9 mouse cellular contexts compared by ENCODE assay signal in the genomic region with DNA sequence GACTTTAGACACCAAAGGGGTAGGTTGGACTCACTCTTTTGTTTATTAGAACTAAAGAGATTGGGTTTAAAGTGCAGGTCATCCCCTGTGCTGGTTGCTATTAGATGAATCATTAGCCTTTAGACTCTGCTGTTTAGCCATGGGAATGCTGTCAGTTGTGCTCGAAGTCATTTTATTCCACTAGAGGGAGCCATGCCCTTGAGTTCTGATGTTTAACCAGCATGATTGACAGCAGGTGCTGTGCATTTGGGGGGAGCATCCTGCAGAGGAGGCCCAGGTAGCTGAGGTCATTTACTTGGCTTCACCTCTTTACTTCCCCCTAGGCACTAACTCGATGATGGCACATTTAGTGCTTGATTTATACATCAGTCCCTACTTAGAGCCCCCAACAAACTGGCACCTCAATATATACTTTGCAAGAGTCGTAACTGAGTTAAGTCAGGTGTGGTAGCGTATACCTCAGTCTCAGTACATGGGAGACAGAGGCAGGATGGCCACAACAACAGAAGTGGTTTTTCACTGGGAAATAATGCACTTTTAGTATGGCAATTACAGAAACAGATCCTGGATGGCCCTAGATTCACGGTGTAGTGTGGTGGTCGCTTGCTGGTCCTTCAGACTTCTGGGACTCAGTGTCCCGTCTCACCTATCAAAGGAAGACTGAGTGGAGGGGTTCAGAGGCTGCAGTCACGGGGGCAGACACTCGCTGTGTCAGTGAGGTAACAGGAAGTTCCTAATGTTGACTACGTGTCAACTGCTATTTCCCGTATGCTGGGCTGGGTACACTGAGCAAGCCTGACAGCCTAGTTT. TPM values are rescaled to one million over a fixed set of nuclear protein-coding genes. Genes with fewer than 3 reads are reported as not detected.
DNase-seq lines count a peak whose midpoint lies in the region; ATAC-seq lines count a peak whose summit lies in the region.
"Had no signal": no experiment of that assay in that cellular context is flagged by ENCODE, and none has a peak within 500 bp of the region (broad histone marks: within the 10 kb centered on the region; RNA-seq: fewer than 3 reads in every experiment).

No protein-coding gene starts in this region.

- no peaks in the 10 kb centered on the region for H3K9me3 ChIP-seq in kidney, embryonic 14.5 days (ENCODE audit: control insufficient read depth, low read length)
- no peaks in the 10 kb centered on the region for H3K9me3 ChIP-seq in liver, embryonic 13.5 days (replicated peaks)
- H3K9me3 ChIP-seq: lung, embryonic 15.5 days had no signal

- no peak overlapping the region for H3K4me2 ChIP-seq in kidney, embryonic 14.5 days (replicated peaks; ENCODE audit: low read depth, low read length)
- H3K4me2 ChIP-seq in liver, embryonic 13.5 days: no peak overlapping the region
- H3K4me2 ChIP-seq: lung, embryonic 15.5 days had no signal

- H3K36me3 ChIP-seq in kidney, embryonic 14.5 days (ENCODE audit: control insufficient read depth, insufficient read depth, low read length): peaks cover 27% of the 10 kb centered on the region
- peaks cover 30% of the 10 kb centered on the region for H3K36me3 ChIP-seq in liver, embryonic 13.5 days

- H3K4me3 ChIP-seq in kidney, embryonic 14.5 days (ENCODE audit: low read length): no peak overlapping the region
- H3K4me3 ChIP-seq in liver, embryonic 13.5 days (replicated peaks): no peak overlapping the region
- H3K4me3 ChIP-seq: lung, embryonic 15.5 days had no signal

- peak; percentile 46; the same call in 1 of the 2 replicates for ATAC-seq in kidney, embryonic 14.5 days (ENCODE audit: low FRiP score, low TSS enrichment)
- ATAC-seq in liver, embryonic 13.5 days (ENCODE audit: low read depth): no peak
- ATAC-seq in neutrophil, adult 5-6 weeks (ENCODE audit: extremely low read depth, insufficient number of reproducible peaks, low FRiP score, poor library complexity, severe bottlenecking): peak; percentile 49; the same call in 1 of the 2 replicates

- no peaks in the 10 kb centered on the region for H3K4me1 ChIP-seq in kidney, embryonic 14.5 days (ENCODE audit: control insufficient read depth, insufficient read depth, low read length)
- H3K4me1 ChIP-seq in liver, embryonic 13.5 days (replicated peaks): 0 out of 2 replicates have a peak, but pooled peaks cover 4% of the 10 kb centered on the region
- H3K4me1 ChIP-seq: lung, embryonic 15.5 days had no signal

- H3K27ac ChIP-seq in kidney, embryonic 14.5 days (ENCODE audit: low read depth, low read length): no peak overlapping the region
- H3K27ac ChIP-seq in liver, embryonic 13.5 days: no peak overlapping the region
- H3K27ac ChIP-seq: lung, embryonic 15.5 days had no signal

- whole genome bisulfite sequencing in kidney, embryonic 14.5 days: 68% methylated on average over 11 of the region's 11 CpGs
- WGBS in liver, embryonic 13.5 days (ENCODE audit: insufficient replicate concordance): 58% methylated on average over 11 of the region's 11 CpGs

- H3K27me3 ChIP-seq in kidney, embryonic 14.5 days (ENCODE audit: control insufficient read depth, insufficient read depth, low read length): no peaks in the 10 kb centered on the region
- H3K27me3 ChIP-seq in liver, embryonic 13.5 days: no peaks in the 10 kb centered on the region
- H3K27me3 ChIP-seq: lung, embryonic 15.5 days had no signal

- no peak overlapping the region for H3K9ac ChIP-seq in kidney, embryonic 14.5 days (ENCODE audit: low read depth, low read length)
- H3K9ac ChIP-seq in liver, embryonic 13.5 days: no peak overlapping the region
- H3K9ac ChIP-seq: lung, embryonic 15.5 days had no signal

- peak; percentile 34 to 83 for DNase-seq in adrenal gland, adult (ENCODE audit: inconsistent age in 2 of 2, low spot score in 1 of 2)
- no peak for DNase-seq in adrenal gland, postnatal 4 days (ENCODE audit: low spot score in 2 of 2)
- DNase-seq in CD4-positive helper T cell, adult 2 months (ENCODE audit: low read depth, low spot score): peak; percentile 46
- peak; percentile 64 for DNase-seq in c-Kit-positive CD71-negative TER-119-negative erythroid progenitor cells, embryonic 14.5 days (ENCODE audit: low read depth)
- DNase-seq in forelimb bud, embryonic 11.5 days (ENCODE audit: low read depth, low spot score): peak; percentile 76
- DNase-seq in liver, embryonic 13.5 days: peak; percentile 19

RNA-seq across cellular contexts. Expression of a gene that starts 28.2 kb away (rescaled TPM):
- 10 to 100 TPM; 12.4 to 13.0 TPM for total RNA-seq in adrenal gland, postnatal 4 days (2021)
- 0.90 and 1.1 TPM in 2 replicates for polyA plus RNA-seq in kidney, embryonic 14.5 days (2014; fragmentation: Nextera tagmentation; extraction: Ambion mirVana)
- 0.50 and 0.60 TPM in 2 replicates for polyA plus RNA-seq in liver, embryonic 13.5 days (2015; fragmentation: Nextera tagmentation; extraction: Ambion mirVana)
- total RNA-seq in neutrophil, adult 5-6 weeks (2017): 4.5 and 4.9 TPM in 2 replicates

RNA-seq across cellular contexts. Expression of a gene that starts 28.3 kb away (rescaled TPM):
- 10 to 100 TPM; 47.8 to 52.6 TPM for total RNA-seq in adrenal gland, postnatal 4 days (2021)
- 50.8 and 62.3 TPM in 2 replicates for polyA plus RNA-seq in kidney, embryonic 14.5 days (2014; fragmentation: Nextera tagmentation; extraction: Ambion mirVana)
- polyA plus RNA-seq in liver, embryonic 13.5 days (2015; fragmentation: Nextera tagmentation; extraction: Ambion mirVana): 26.2 and 30.0 TPM in 2 replicates
- total RNA-seq in neutrophil, adult 5-6 weeks (2017): 114 and 138 TPM in 2 replicates

Comparison
In these comparisons a context has a peak if more than half of its experiments do, and no peak if none do; other contexts are left out.
1. DNase-seq: peak in adrenal gland, adult (2 of 2), CD4-positive helper T cell, adult 2 months (single experiment), c-Kit-positive CD71-negative TER-119-negative erythroid progenitor cells, embryonic 14.5 days (single experiment), forelimb bud, embryonic 11.5 days (single experiment) and liver, embryonic 13.5 days (single experiment); none in adrenal gland, postnatal 4 days (0 of 2).